Mouse (Mus musculus) kidney, adult 18-20 months (tissue): ENCODE data around the gene Trak1.
A peak's percentile ranks its signal among the peaks of the same experiment; 100 is the strongest.

Source experiments
- DNase-seq: peaks from one replicate; pipeline ENCODE4 v3.0.0; 2021

The Trak1 gene

GRCm38 (mm10) chr9:121403157-121403671 lies 105.9 kb downstream of the Trak1 start:
- DNase-seq = no peak

- no peak for DNase-seq
Measured at GRCm38 (mm10) chr9:121403699-121404098, 106.4 kb downstream of the Trak1 start.

DNA sequence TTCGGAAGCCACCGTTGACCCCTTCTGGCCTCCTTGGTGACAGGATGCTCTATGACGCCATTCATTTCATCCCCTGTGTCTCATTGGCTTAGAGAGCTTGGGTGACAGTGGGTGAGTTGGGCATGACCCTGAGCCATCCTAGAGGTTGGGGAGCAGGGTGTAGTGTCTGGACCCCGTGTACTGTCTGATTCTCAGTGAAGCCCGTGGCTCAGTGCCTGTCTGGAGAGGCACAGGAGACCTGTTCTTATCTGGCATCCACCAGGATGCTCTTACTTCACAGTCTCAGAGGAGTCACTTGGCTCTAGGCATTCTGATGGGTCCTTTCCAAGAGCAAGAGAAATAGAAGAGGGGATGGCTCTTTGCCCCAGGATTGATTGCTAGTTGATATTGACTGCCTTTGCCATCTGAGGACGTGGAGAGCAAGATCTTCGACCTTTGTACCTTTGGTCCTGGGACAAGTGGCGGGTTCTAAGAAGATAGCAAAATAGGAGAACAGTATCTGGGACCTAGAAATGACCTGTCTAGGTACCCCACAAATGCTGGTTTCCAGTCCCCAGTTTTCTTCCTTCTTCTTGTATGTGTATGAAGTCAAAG lies 107.9 kb downstream of the Trak1 start:
- DNase-seq = no peak

GRCm38 (mm10) chr9:121405792-121406191 lies 108.5 kb downstream of the Trak1 start:
- no peak for DNase-seq

- DNase-seq = no peak
Measured at GRCm38 (mm10) chr9:121414237-121414636, 116.9 kb downstream of the Trak1 start.

DNA sequence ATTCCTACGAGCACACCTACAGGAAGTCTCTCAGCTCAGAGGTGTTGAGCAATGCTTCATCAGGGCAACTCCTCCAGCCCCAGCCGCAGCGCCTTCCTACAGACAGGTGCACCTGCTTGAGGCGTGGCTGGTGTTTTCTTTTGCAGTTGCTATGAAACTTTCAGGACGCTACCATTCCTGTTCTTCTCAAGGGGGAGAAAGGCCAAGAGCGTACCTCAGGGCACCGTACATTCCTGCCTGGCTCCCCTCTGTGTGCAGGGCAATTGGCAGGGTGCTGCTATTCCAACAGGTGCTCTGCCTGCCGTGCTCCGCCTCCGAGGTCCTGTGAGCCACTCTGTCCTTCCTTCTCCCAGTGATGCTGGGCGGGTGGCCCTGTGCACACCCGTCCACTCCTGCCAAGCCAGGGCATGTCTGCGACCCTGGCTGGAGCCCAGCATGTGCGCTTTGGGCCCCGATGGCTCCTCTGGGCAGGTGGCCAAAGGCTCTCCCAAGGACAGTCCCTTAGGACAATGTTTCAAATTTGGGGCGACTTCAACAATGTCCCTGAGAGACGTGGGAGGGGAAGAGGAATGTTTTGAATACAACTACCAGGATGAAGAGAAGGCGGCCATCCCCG lies 118.4 kb downstream of the Trak1 start:
- peak; percentile 64 for DNase-seq

DNA sequence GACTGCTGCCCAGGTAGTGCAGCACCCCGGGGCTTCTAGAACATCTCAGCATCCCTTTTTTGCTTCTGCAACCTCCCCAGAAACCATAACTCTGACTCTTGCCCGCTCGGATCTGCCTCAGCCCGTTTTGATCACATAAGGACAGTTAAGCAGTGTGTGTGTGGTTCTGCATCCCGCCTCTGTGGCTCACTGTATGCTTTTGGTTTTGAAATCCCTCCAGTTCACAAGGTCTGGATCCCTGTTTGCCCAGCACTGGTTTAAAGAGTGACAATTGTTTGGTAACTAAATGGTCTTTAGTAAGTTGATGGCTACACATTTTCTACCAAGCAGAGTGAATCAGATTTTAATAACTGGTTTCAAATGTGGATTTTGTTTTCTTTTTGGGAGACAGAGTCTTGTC lies 119.2 kb downstream of the Trak1 start:
- no peak for DNase-seq

DNA sequence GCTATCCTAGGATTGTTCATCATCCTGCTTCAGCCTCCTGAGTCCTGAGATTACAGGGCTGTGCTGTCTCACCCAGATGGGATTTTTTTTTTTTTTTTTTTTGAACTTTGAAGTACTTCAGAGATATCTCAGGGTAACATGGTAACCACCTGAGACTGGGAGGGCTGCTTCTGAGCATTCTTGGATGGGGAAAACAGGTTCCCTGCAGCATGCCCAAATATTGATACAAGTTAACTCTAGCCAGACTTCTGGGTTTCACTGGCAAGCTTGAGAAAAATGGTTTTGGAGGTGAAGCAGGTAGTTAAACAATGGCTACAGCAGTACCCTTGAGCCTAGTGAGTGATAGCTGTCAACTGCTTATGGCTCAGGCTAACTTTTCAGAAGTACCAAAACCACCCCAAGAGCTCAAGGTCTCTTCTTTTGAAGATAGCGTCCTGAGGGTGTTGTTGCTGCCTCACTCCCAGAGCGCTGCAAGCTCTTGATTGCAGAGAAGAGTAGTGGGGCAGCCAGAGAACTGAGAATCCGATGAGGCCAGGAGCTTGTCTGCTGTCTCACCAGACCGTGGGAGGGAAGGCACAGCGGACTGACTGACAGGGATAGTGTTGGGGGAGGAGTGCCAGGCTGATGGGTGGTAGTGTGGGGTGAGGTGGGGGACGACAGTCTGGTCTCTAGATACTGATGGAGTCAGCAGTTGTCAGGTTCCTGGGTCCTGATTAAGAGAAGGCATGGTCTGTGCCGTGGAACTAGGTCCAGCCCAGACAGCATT lies 119.8 kb downstream of the Trak1 start:
- DNase-seq = no peak

- no peak for DNase-seq
Measured at GRCm38 (mm10) chr9:121419011-121419410, 121.7 kb downstream of the Trak1 start.

DNA sequence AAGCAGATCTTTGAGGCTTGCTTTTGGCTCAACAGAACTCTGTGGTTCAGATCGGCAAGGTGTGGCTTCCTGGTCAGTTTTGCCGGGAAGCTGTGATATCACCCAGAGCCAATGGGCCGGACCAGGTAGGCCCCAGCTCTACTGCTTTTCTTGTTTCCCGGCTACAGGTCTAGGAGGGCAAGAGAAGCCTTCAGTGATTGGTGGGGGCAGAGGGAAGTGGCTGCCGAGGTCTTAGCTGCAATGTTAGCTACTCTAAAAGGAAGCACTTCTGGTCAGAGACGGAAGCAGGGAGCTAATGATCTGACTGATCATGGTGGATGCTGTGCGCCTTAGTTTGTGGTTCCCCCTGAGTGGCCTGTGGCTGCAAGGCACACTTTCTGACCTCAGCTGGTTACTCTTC lies 122.3 kb downstream of the Trak1 start:
- DNase-seq = no peak

- no peak for DNase-seq
Measured at GRCm38 (mm10) chr9:121420817-121421216, 123.5 kb downstream of the Trak1 start.

GRCm38 (mm10) chr9:121422402-121422801 lies 125.1 kb downstream of the Trak1 start:
- peak; percentile 47 for DNase-seq

DNA sequence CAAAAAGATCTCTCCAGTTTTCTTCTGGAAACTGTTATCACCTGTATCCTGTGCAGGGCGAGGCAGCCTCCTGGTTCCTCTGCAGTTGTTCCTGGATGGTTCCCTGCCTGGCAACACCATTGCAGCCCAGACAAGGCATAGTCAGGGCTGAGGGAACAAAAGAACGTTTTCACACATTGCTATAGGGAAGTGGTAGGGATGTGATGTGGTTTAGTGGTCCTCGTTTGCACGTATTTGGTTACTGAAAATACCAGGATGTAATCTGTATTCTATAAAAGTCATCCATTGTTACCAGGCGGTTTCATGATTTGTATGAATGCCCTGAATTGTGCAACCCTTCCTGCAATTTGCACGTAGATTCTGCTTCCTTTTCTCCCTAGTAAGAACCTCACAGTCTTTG lies 126.3 kb downstream of the Trak1 start:
- no peak for DNase-seq

DNA sequence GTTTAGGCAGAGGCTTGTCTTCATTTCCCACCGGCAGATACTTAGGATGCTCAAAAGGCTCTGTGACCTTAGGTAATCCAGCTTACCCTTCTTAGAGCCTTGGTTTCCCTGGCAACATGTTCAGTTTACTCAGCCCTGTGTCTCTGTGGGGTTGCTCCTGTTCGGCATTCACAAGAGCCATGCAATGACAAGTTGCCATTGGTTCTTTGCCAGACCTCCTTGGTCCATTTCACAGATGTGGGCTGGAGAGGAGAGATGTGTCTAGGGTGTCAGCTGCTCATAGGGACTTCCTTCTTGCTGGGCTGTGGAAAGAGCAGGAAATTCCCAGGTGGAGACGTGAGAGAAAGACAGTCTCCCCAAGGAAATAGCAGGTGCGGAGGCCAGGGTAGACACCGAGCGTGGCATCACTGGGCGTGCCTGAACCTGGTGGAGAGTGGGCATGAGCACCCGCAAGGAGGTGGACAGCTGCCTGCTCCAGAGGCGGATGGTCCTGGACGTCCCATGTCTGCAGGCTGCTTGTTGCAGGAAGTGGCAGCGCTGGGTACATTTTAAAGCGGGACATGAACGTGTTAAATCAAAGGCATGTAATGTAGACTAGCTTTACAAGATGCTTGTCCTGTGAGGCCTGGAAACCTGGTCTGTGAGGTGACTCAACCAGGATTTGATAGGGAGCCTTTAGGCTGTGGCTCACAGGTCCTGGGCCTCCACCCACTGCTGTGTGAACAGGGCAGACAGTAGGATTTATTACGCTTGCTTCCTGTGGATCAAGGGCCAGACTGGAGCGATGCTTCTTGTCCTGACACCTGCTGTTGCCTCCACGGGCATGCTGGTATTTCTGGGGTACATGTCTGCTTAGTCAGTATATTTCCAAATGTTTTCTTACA lies 127.2 kb downstream of the Trak1 start:
- DNase-seq = no peak

DNA sequence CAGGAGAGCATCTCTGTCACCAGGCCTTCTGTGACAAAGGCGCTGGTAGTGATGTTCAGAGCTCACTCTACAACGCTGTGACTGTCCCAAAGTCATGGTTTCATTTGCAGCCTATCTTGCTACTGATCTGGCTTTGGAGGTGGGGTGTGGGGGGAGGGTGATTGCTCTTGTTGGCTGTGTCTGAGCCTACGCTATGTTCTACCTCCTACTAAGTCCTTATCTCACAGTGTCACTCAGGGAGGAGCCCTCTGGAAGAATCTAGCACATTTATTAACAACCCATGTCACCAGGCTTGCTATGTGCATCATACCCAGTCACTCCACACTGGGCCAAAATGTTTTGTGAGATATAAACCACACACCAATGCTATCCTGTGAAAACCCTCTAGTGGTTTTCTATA lies 129.1 kb downstream of the Trak1 start:
- DNase-seq = no peak

DNA sequence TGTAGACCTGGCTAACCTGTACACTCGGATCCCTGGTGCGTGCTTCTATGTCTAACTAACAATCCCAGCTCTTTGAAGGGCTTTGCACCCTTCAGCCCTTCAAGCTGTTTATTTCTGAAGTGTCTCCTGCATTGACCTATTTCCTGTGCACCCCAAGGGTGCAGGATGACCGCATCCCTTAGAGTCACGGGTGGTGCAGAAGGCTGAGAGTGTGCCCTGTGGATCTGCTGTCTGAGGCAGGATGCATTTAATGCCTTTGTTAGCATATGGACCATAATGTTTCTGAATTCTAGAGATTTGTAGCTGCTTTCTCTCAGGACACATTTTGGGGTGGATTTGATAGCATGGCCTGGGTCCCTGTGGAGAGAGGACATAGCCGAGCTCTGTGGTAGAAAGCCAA lies 129.6 kb downstream of the Trak1 start:
- no peak for DNase-seq

DNA sequence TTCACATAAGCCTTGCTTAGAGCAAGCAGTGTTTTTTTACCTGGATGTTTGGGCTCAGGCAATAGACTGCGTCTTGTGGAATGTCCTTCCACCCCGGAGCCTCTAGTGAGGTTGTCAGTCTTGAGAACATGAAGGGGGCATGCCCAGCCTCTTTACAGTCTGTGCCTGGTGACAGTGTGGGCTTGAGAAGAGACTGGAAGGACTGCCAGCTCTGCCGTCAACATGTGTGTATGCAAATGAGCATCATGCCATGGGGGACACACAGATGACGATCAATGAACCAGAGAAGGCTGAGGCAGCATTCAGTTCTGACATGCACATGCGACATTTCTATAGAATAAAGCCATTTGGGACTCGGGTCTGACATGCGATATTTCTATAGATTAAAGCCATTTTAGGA lies 132.3 kb downstream of the Trak1 start:
- DNase-seq = no peak

GRCm38 (mm10) chr9:121430379-121430778 lies 133.1 kb downstream of the Trak1 start:
- no peak for DNase-seq

DNA sequence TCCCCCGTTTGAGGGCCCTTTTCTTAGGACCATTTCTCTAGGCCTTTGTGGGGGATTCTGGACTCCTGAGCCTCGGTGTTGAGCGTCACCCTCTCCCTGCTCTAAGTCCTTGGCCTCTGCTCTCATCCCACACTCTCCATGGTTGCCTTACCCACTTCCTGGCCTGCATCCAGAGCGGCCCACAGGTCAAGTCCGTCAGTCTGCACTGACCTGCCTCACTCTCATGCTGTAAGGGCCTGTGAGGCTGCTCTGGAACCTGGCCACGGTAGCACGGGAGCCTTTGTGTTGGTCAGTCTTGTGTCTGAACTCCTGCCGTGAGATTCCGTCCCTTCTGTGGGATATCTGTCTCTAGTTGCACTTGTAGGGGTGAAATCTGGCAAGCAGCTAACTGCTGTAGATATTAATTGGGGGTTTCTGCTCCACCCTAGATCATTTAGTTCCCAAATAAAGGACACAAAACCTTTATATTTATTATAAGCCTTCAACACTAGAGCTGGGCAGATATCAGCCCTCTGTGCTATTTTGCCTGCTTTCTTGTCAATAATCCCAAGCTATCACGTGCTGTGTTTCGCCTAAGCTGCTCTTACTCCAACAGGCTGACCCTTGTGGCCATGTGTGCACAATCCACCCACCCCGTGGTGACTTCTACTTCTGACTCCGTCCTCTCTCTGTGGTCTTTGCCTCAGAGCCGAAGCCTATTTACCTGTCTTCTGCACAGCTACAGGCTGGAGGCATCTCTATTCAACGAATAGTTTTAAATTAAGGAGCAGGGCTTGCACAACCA lies 136.6 kb downstream of the Trak1 start:
- peak; percentile 56 for DNase-seq

- DNase-seq = no peak
Measured at GRCm38 (mm10) chr9:121435332-121435956, 138.1 kb downstream of the Trak1 start.

DNA sequence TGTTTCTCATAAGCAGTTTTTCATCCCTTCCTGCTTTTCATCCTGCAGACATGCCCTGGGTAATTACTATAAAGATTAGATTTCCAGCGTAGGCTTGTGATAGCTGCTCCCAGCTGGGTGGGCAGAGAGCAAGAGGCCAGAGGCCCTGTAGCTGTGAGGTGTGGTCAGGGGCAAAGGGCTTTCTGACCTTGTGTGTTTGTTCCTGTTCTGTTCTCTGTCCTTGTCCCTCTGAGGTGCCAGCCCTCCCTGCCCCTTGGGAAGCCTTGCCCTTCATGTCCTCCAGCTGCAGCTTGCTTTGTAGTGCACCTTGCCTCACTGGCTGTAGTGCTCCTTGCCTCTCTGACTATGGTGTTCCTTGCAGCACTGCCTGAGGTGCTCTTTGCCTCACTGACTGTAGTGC lies 139.2 kb downstream of the Trak1 start:
- no peak for DNase-seq

DNA sequence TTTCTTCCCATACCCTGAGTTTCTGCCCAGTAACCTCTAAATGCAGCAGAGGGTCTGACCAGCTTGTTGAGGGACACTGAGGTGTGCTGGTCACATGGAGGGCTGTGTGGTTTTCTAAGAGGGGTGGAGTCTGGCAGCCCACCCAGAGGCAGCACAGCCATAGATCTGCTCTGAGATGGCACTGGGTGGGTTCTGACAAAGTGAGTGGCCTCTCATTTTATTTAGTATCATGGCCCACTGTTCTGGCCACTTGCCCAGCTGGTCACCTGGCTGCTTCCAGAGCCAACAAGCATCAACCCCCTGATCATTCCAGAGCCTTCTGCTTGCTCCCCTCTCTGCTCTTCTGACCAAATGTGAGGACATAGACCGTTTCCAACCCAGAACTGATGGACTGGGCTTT lies 144.8 kb downstream of the Trak1 start:
- no peak for DNase-seq
